19 mouse cellular contexts compared by ENCODE assay signal in the genomic region with DNA sequence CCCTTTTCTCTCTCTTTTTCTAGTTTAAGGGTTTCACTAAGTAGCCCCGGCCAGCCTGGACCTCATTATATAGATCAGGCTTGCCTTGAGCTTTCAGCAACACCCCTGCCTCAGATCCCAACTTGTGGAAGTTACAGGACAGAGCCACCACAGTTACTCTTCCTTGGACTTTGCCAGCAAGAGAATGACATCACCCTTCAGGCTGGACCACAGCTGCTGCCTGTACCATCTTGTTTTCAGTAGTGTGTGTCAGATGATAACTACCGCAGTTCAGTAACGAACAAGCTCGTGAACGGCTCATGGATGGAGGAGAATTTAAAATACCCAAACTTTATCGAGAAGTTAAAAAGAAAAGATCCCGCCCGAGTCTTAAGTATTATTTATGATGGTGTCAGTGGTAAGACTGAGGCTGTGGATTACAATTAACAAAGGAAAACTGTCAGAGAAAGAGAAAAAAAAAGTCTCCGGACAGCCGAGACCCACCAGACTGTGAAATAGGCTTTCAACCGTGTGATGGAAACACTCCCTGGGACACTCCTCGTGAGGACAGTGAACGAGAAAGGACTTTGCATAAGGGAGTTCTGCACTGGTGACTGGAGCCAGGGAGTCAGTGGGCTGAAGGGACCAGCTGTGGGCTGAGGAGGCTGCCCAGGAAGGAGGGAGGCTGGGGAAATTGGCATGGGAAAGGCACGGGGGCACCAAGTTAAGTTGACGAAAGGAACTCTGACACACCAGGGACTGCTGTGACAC. TPM values are rescaled to one million over a fixed set of nuclear protein-coding genes. Genes with fewer than 3 reads are reported as not detected.
DNase-seq lines count a peak whose midpoint lies in the region; ATAC-seq and TF ChIP-seq lines count a peak whose summit lies in the region.
"Had no signal": no experiment of that assay in that cellular context is flagged by ENCODE, and none has a peak within 500 bp of the region (broad histone marks: within the 10 kb centered on the region; RNA-seq: fewer than 3 reads in every experiment).

No protein-coding gene starts in this region.

- WGBS in heart, embryonic 10.5 days, result 77% methylated on average over 15 of the region's 15 CpGs
- 40% methylated on average over 15 of the region's 15 CpGs for WGBS in hindbrain, postnatal 0 days
- WGBS in hindbrain, embryonic 12.5 days, result 57% methylated on average over 15 of the region's 15 CpGs
- WGBS in midbrain, embryonic 10.5 days, result 66% methylated on average over 15 of the region's 15 CpGs
- 56% methylated on average over 15 of the region's 15 CpGs for WGBS in midbrain, embryonic 11.5 days

- H3K36me3 ChIP-seq in heart, embryonic 10.5 days, result no peaks in the 10 kb centered on the region
- no peaks in the 10 kb centered on the region for H3K36me3 ChIP-seq in hindbrain, postnatal 0 days (ENCODE audit: insufficient read depth, low read length)
- no peaks in the 10 kb centered on the region for H3K36me3 ChIP-seq in hindbrain, embryonic 12.5 days
- no peaks in the 10 kb centered on the region for H3K36me3 ChIP-seq in midbrain, embryonic 10.5 days
- H3K36me3 ChIP-seq in midbrain, embryonic 11.5 days (ENCODE audit: control insufficient read depth, insufficient read depth, low read length), result no peaks in the 10 kb centered on the region
- H3K36me3 ChIP-seq: embryonic facial prominence, embryonic 10.5 days; limb, embryonic 10.5 days; neural tube, embryonic 13.5 days had no signal

- H3K4me2 ChIP-seq in hindbrain, postnatal 0 days (ENCODE audit: low read depth, low read length), result no peak overlapping the region
- no peak overlapping the region for H3K4me2 ChIP-seq in hindbrain, embryonic 12.5 days (replicated peaks)
- H3K4me2 ChIP-seq in midbrain, embryonic 11.5 days, result no peak overlapping the region
- H3K4me2 ChIP-seq: forebrain, embryonic 13.5 days; neural tube, embryonic 13.5 days had no signal

- no peaks in the 10 kb centered on the region for H3K27me3 ChIP-seq in heart, embryonic 10.5 days (ENCODE audit: insufficient read depth, poor library complexity, severe bottlenecking)
- H3K27me3 ChIP-seq in hindbrain, postnatal 0 days (ENCODE audit: insufficient read depth, low read length), result no peaks in the 10 kb centered on the region
- 0 out of 2 replicates have a peak, but pooled peaks cover 3% of the 10 kb centered on the region for H3K27me3 ChIP-seq in hindbrain, embryonic 12.5 days
- H3K27me3 ChIP-seq in midbrain, embryonic 10.5 days (ENCODE audit: low read depth, poor library complexity, severe bottlenecking), result no peaks in the 10 kb centered on the region
- H3K27me3 ChIP-seq in midbrain, embryonic 11.5 days (ENCODE audit: control insufficient read depth, insufficient read depth, low read length), result no peaks in the 10 kb centered on the region
- H3K27me3 ChIP-seq: forebrain, embryonic 13.5 days; neural tube, embryonic 13.5 days had no signal

- 0 out of 2 replicates have a peak overlapping the region, but pooled peaks have one; percentile 25 for H3K27ac ChIP-seq in heart, embryonic 10.5 days
- H3K27ac ChIP-seq in hindbrain, postnatal 0 days, result no peak overlapping the region
- H3K27ac ChIP-seq in hindbrain, embryonic 12.5 days, result no peak overlapping the region
- H3K27ac ChIP-seq in midbrain, embryonic 10.5 days (replicated peaks), result peak overlapping the region; percentile 65
- H3K27ac ChIP-seq in midbrain, embryonic 11.5 days (ENCODE audit: low read depth, low read length), result no peak overlapping the region
- H3K27ac ChIP-seq: embryonic facial prominence, embryonic 10.5 days; forebrain, embryonic 13.5 days; limb, embryonic 10.5 days; neural tube, embryonic 13.5 days had no signal

- no peak for DNase-seq in heart, embryonic 10.5 days (ENCODE audit: low spot score)
- DNase-seq in heart, adult 9 months (ENCODE audit: low spot score in 2 of 2), result no peak
- DNase-seq in hindbrain, postnatal 0 days (ENCODE audit: low spot score), result peak; percentile 36
- peak; percentile 16 for DNase-seq in midbrain, embryonic 10.5 days (ENCODE audit: low spot score)
- DNase-seq in midbrain, embryonic 11.5 days (ENCODE audit: low spot score, missing footprints), result no peak
- DNase-seq in brain, adult 2 months (ENCODE audit: low read depth, low spot score), result peak; percentile 35
- DNase-seq: cerebellum, adult 8-10 months; gastrocnemius, postnatal 36 days; kidney, adult 18-20 months; liver, postnatal 0 days; lung, postnatal 10 days; right cerebral cortex, postnatal 14 days; thymus, postnatal 36 days had no signal

- no peak overlapping the region for H3K4me3 ChIP-seq in heart, embryonic 10.5 days
- H3K4me3 ChIP-seq in hindbrain, postnatal 0 days (ENCODE audit: low read length), result no peak overlapping the region
- H3K4me3 ChIP-seq in hindbrain, embryonic 12.5 days, result no peak overlapping the region
- no peak overlapping the region for H3K4me3 ChIP-seq in midbrain, embryonic 10.5 days
- H3K4me3 ChIP-seq in midbrain, embryonic 11.5 days (ENCODE audit: low read depth, low read length), result no peak overlapping the region
- H3K4me3 ChIP-seq: embryonic facial prominence, embryonic 10.5 days; forebrain, embryonic 13.5 days; limb, embryonic 10.5 days; neural tube, embryonic 13.5 days had no signal

- peak; percentile 56; the same call in 1 of the 2 replicates for ATAC-seq in hindbrain, postnatal 0 days
- ATAC-seq in hindbrain, embryonic 12.5 days (ENCODE audit: low FRiP score), result no peak
- no peak for ATAC-seq in midbrain, embryonic 11.5 days (ENCODE audit: low FRiP score)
- ATAC-seq: forebrain, embryonic 13.5 days; liver, postnatal 0 days had no signal

- no peak for TF ChIP-seq CTCF in hindbrain, postnatal 0 days (IDR thresholded peaks at IDR 0.05; ENCODE audit: low read depth)

- H3K4me1 ChIP-seq in heart, embryonic 10.5 days, result peaks cover 27% of the 10 kb centered on the region
- H3K4me1 ChIP-seq in hindbrain, postnatal 0 days (ENCODE audit: insufficient read depth, low read length), result peaks cover 6% of the 10 kb centered on the region
- H3K4me1 ChIP-seq in hindbrain, embryonic 12.5 days, result 0 out of 2 replicates have a peak, but pooled peaks cover 7% of the 10 kb centered on the region
- H3K4me1 ChIP-seq in midbrain, embryonic 10.5 days, result peaks cover 15% of the 10 kb centered on the region
- H3K4me1 ChIP-seq in midbrain, embryonic 11.5 days (ENCODE audit: control insufficient read depth, insufficient read depth, low read length), result no peaks in the 10 kb centered on the region

- no peaks in the 10 kb centered on the region for H3K9me3 ChIP-seq in heart, embryonic 10.5 days
- no peaks in the 10 kb centered on the region for H3K9me3 ChIP-seq in hindbrain, postnatal 0 days (ENCODE audit: low read length)
- no peaks in the 10 kb centered on the region for H3K9me3 ChIP-seq in hindbrain, embryonic 12.5 days (replicated peaks)
- H3K9me3 ChIP-seq in midbrain, embryonic 10.5 days (replicated peaks), result no peaks in the 10 kb centered on the region
- no peaks in the 10 kb centered on the region for H3K9me3 ChIP-seq in midbrain, embryonic 11.5 days (ENCODE audit: control insufficient read depth, low read length)
- H3K9me3 ChIP-seq: embryonic facial prominence, embryonic 10.5 days; forebrain, embryonic 13.5 days; limb, embryonic 10.5 days; neural tube, embryonic 13.5 days had no signal

- no peak overlapping the region for H3K9ac ChIP-seq in hindbrain, postnatal 0 days (replicated peaks; ENCODE audit: low read length)
- no peak overlapping the region for H3K9ac ChIP-seq in hindbrain, embryonic 12.5 days
- no peak overlapping the region for H3K9ac ChIP-seq in midbrain, embryonic 11.5 days (ENCODE audit: low read length)
- H3K9ac ChIP-seq: forebrain, embryonic 13.5 days; liver, postnatal 0 days; neural tube, embryonic 13.5 days had no signal

RNA-seq across cellular contexts. Expression of gene Map10, which starts 20.7 kb away (rescaled TPM):
- polyA plus RNA-seq in heart, embryonic 10.5 days (2016; fragmentation: Nextera tagmentation; extraction: Ambion mirVana), result 6.3 and 7.5 TPM in 2 replicates
- total RNA-seq in hindbrain, postnatal 0 days (2014; rRNA removed), result 9.7 and 13.4 TPM in 2 replicates
- polyA plus RNA-seq in hindbrain, postnatal 0 days (2015; fragmentation: Nextera tagmentation; extraction: Ambion mirVana), result 5.5 and 6.3 TPM in 2 replicates
- 9.2 and 9.6 TPM in 2 replicates for polyA plus RNA-seq in hindbrain, embryonic 12.5 days (2016; fragmentation: Nextera tagmentation; extraction: Ambion mirVana)
- 7.8 and 8.0 TPM in 2 replicates for polyA plus RNA-seq in midbrain, embryonic 10.5 days (2016; fragmentation: Nextera tagmentation; extraction: Ambion mirVana)
- 8.5 and 10.4 TPM in 2 replicates for polyA plus RNA-seq in midbrain, embryonic 11.5 days (2014; fragmentation: Nextera tagmentation; extraction: Ambion mirVana)
- polyA plus RNA-seq: C2C12 had no signal

RNA-seq across cellular contexts. Expression of gene Ntpcr, which starts 39.4 kb away (rescaled TPM):
- 25.7 and 26.1 TPM in 2 replicates for polyA plus RNA-seq in heart, embryonic 10.5 days (2016; fragmentation: Nextera tagmentation; extraction: Ambion mirVana)
- 24.9 and 37.1 TPM in 2 replicates for total RNA-seq in hindbrain, postnatal 0 days (2014; rRNA removed)
- polyA plus RNA-seq in hindbrain, postnatal 0 days (2015; fragmentation: Nextera tagmentation; extraction: Ambion mirVana), result 35.1 and 35.2 TPM in 2 replicates
- 19.8 and 24.1 TPM in 2 replicates for polyA plus RNA-seq in hindbrain, embryonic 12.5 days (2016; fragmentation: Nextera tagmentation; extraction: Ambion mirVana)
- 18.4 and 19.7 TPM in 2 replicates for polyA plus RNA-seq in midbrain, embryonic 10.5 days (2016; fragmentation: Nextera tagmentation; extraction: Ambion mirVana)
- polyA plus RNA-seq in midbrain, embryonic 11.5 days (2014; fragmentation: Nextera tagmentation; extraction: Ambion mirVana), result 18.0 and 20.6 TPM in 2 replicates

Comparison
In these comparisons a context has a peak if more than half of its experiments do, and no peak if none do; other contexts are left out.
1. DNase-seq: peak in hindbrain, postnatal 0 days (single experiment), midbrain, embryonic 10.5 days (single experiment) and brain, adult 2 months (single experiment); none in heart, embryonic 10.5 days (single experiment), heart, adult 9 months (0 of 2) and midbrain, embryonic 11.5 days (single experiment).
2. H3K27ac ChIP-seq: peak in heart, embryonic 10.5 days (single experiment) and midbrain, embryonic 10.5 days (single experiment); none in hindbrain, postnatal 0 days (single experiment), hindbrain, embryonic 12.5 days (single experiment) and midbrain, embryonic 11.5 days (single experiment).